Mouse (Mus musculus): ENCODE measurements around the gene Dmxl2. TPM values are rescaled to one million over a fixed set of nuclear protein-coding genes. Genes with fewer than 3 reads are reported as not detected.

Dmxl2 gene
- polyA plus RNA-seq (2015; fragmentation: Nextera tagmentation; extraction: Ambion mirVana) = 6.2 and 6.6 TPM in 2 replicates

DNA sequence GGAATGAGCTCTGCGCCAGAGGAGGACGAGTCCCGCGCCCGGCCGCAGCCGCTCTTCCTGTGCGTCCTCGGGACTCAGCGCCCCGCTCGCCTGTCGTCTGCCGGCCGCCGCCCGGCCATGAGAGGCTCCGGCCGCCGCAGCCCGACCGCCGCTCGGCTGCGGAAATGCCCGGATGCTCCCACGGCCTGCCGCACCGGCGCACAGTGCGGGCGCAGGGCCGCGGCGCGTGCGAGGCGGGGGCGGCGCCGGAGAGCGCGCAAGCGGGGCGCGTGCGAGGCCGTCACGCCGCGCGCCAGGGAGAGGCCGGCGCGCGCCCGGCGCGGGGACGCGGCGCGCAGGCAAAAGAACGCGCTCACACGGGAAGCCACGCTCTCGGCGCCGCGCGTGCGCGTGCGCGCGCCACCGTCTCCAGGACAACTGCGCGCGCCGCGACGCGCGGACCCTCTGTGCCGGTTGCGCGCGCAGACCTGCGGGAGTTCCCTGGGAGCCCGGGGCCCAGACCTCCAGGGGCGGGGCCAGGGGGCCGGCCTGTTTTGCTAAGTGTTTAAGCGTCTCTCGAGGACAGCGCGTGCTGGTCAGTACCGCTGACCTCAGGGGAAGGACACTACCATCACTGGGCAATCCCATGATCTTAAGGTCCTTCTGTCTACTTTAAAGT lies at the start of gene Dmxl2:
TSS of gene Dmxl2 (minus strand) at position 174 of the 658 bp plus-strand sequence.
- 1% methylated on average over 99 of the region's 99 CpGs for WGBS
- Histone ChIP-seq H3K4me2 (ENCODE audit: low read depth, low read length) (peak within 1 kb of the TSS; percentile 91), H3K27me3 (ENCODE audit: control insufficient read depth, insufficient read depth, low read length) (peaks cover 6% of the 10 kb centered on the region), H3K27ac (ENCODE audit: low read length) (peak within 1 kb of the TSS; percentile 71), H3K9ac (ENCODE audit: low read length) (peak within 1 kb of the TSS; percentile 88), H3K4me3 (ENCODE audit: low read length) (peak within 1 kb of the TSS; percentile 89), H3K4me1 (ENCODE audit: control insufficient read depth, insufficient read depth, low read length) (peaks cover 2% of the 10 kb centered on the region; the same call in 1 of the 2 replicates), H3K36me3 (ENCODE audit: control insufficient read depth, insufficient read depth) (no peaks in the 10 kb centered on the region), H3K9me3 (replicated peaks; ENCODE audit: control insufficient read depth, low read length) (no peaks in the 10 kb centered on the region)
- ATAC-seq (replicated peaks; ENCODE audit: extremely low read depth, insufficient read depth, low FRiP score) = peak; percentile 93

DNA sequence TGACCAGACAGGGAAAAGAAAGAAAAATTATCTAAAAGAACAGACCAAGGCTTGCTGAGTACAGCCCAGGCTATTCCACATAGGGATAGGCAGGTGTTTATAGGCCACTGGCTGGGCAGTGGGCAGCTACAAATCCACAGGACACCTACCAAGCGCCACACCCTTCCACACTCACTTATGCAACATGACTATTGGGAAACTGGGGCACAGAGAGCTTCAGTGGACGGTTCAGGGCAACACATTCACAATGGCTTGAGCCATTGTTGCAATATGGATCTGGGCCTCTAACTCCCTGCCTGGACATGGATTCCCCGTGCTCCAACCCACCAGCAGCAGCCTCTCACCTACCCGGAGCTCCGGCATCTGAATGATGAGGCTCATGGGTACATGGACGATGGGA lies 48.0 kb upstream of the Dmxl2 start:
- Histone ChIP-seq H3K4me2 (ENCODE audit: low read depth, low read length) (no peak overlapping the region), H3K4me1 (ENCODE audit: control insufficient read depth, insufficient read depth, low read length) (no peaks in the 10 kb centered on the region), H3K27ac (ENCODE audit: low read length) (no peak overlapping the region), H3K27me3 (ENCODE audit: control insufficient read depth, insufficient read depth, low read length) (no peaks in the 10 kb centered on the region), H3K9me3 (replicated peaks; ENCODE audit: control insufficient read depth, low read length) (no peaks in the 10 kb centered on the region), H3K36me3 (ENCODE audit: control insufficient read depth, insufficient read depth) (no peaks in the 10 kb centered on the region), H3K4me3 (ENCODE audit: low read length) (no peak overlapping the region), H3K9ac (ENCODE audit: low read length) (no peak overlapping the region)
- WGBS = 86% methylated on average over 6 of the region's 6 CpGs
- ATAC-seq (replicated peaks; ENCODE audit: extremely low read depth, insufficient read depth, low FRiP score) = no peak

DNA sequence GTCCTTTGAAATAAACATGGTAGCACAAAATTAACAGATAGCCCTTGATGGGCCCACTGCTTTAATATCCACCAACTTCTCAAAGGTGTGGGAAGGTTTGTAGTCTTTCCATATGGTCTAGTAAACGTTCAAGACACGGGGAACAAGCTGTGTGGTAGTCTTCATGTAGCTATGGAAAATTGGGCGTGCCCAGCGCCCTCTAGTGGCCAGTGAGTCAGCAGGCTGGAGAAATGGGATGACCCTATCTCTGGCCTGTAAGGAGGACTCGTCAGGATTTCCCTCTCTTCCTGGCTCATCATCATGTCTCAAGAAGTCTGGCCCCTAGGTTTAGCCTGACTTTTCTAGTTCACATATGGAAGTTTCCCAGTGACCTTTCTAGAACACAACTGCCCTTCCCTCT lies 46.1 kb upstream of the Dmxl2 start:
- Histone ChIP-seq H3K9ac (ENCODE audit: low read length) (no peak overlapping the region), H3K4me3 (ENCODE audit: low read length) (no peak overlapping the region), H3K9me3 (replicated peaks; ENCODE audit: control insufficient read depth, low read length) (no peaks in the 10 kb centered on the region), H3K27me3 (ENCODE audit: control insufficient read depth, insufficient read depth, low read length) (no peaks in the 10 kb centered on the region), H3K4me1 (ENCODE audit: control insufficient read depth, insufficient read depth, low read length) (no peaks in the 10 kb centered on the region), H3K4me2 (ENCODE audit: low read depth, low read length) (no peak overlapping the region), H3K27ac (ENCODE audit: low read length) (no peak overlapping the region), H3K36me3 (ENCODE audit: control insufficient read depth, insufficient read depth) (no peaks in the 10 kb centered on the region)
- 14% methylated on average over 5 of the region's 5 CpGs for WGBS
- no peak for ATAC-seq (replicated peaks; ENCODE audit: extremely low read depth, insufficient read depth, low FRiP score)

DNA sequence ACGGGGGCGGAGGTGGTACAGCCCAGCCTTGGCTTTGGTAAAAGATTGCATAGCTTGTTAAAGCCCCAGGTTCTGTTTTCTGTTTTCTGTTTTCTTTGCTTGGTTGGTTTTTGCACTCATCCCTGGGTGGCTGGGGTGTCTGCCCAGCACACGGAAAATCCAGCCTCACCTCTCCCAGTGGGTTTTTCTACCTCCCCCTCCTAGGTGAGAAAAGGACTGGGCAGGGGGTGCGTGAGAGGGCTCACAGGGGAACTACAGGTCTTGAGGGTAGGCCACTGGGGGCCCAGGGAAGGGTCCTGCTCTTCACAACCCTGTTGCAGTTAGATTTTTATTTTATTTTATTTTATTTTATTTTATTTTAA lies 43.5 kb upstream of the Dmxl2 start:
- no peak overlapping the region for H3K4me3 ChIP-seq (ENCODE audit: low read length)
- no peak overlapping the region for H3K27ac ChIP-seq (ENCODE audit: low read length)
- no peaks in the 10 kb centered on the region for H3K27me3 ChIP-seq (ENCODE audit: control insufficient read depth, insufficient read depth, low read length)
- H3K4me2 ChIP-seq (ENCODE audit: low read depth, low read length) = no peak overlapping the region
- 89% methylated on average over 4 of the region's 4 CpGs for WGBS
- no peaks in the 10 kb centered on the region for H3K4me1 ChIP-seq (ENCODE audit: control insufficient read depth, insufficient read depth, low read length)
- H3K36me3 ChIP-seq (ENCODE audit: control insufficient read depth, insufficient read depth) = no peaks in the 10 kb centered on the region
- H3K9ac ChIP-seq (ENCODE audit: low read length) = no peak overlapping the region
- H3K9me3 ChIP-seq (replicated peaks; ENCODE audit: control insufficient read depth, low read length) = no peaks in the 10 kb centered on the region
- ATAC-seq (replicated peaks; ENCODE audit: extremely low read depth, insufficient read depth, low FRiP score) = no peak

DNA sequence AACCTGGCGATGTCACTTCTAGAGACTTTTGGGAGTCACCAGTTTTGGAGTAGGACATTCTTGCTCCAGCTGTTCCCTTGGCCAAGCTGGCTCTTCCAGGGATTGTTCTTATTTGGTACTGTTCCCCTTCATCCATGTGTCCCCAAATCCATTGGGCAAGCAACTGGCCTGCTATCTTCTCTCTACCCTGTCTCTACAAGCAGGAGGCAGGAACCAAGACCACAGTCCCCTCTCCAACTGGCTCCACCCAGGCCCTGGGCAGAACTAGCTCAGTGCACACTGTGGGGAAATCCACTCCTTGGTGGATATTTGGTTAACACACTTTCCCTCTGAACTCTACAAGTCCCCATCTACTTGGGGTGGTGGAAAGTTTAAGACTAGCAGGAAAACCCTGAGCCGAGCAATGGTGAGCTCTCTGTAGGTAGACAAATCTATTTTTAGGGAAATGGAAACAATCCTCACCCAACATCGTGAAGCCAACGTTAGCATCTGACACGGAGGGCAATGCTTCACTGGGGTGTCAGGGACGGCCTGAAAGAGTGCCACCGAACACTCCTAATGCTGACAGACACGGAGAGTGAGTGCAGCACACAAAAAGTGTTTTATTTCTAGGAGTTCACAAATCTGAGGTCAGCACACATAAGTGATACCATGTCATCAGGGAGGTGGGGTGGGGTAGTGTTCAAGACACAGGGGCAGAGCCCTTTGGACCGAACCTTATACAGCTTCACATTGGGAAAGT lies 43.0 kb upstream of the Dmxl2 start:
- 64% methylated on average over 9 of the region's 9 CpGs for WGBS
- Histone ChIP-seq H3K4me3 (ENCODE audit: low read length) (no peak overlapping the region), H3K4me1 (ENCODE audit: control insufficient read depth, insufficient read depth, low read length) (no peaks in the 10 kb centered on the region), H3K9ac (ENCODE audit: low read length) (no peak overlapping the region), H3K27me3 (ENCODE audit: control insufficient read depth, insufficient read depth, low read length) (no peaks in the 10 kb centered on the region), H3K9me3 (replicated peaks; ENCODE audit: control insufficient read depth, low read length) (no peaks in the 10 kb centered on the region), H3K4me2 (ENCODE audit: low read depth, low read length) (no peak overlapping the region), H3K36me3 (ENCODE audit: control insufficient read depth, insufficient read depth) (no peaks in the 10 kb centered on the region), H3K27ac (ENCODE audit: low read length) (no peak overlapping the region)
- no peak for ATAC-seq (replicated peaks; ENCODE audit: extremely low read depth, insufficient read depth, low FRiP score)

DNA sequence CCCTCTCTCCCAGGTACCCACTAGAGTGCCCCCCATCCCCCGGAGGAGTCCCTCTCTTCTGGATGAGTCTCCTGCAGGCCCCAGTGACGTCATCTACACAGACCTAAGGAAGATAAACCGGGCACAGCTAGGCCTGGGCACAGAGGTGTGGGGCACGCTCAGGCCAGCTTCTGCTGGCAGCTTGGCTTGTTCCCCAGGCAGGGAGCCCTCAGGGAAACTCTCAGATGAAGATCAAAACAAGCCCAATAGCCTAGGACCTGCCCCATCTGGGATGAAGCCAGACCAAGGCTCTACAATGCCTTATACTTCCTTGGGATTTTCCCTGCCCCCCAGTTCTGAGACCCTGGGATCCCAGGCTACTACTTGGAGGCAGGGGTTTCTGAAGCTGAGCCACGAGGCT lies 39.4 kb upstream of the Dmxl2 start:
- no peaks in the 10 kb centered on the region for H3K36me3 ChIP-seq (ENCODE audit: control insufficient read depth, insufficient read depth)
- H3K9ac ChIP-seq (ENCODE audit: low read length) = no peak overlapping the region
- no peaks in the 10 kb centered on the region for H3K4me1 ChIP-seq (ENCODE audit: control insufficient read depth, insufficient read depth, low read length)
- ATAC-seq (replicated peaks; ENCODE audit: extremely low read depth, insufficient read depth, low FRiP score) = no peak
- H3K4me3 ChIP-seq (ENCODE audit: low read length) = no peak overlapping the region
- H3K27me3 ChIP-seq (ENCODE audit: control insufficient read depth, insufficient read depth, low read length) = no peaks in the 10 kb centered on the region
- H3K27ac ChIP-seq (ENCODE audit: low read length) = no peak overlapping the region
- H3K9me3 ChIP-seq (replicated peaks; ENCODE audit: control insufficient read depth, low read length) = no peaks in the 10 kb centered on the region
- H3K4me2 ChIP-seq (ENCODE audit: low read depth, low read length) = no peak overlapping the region
- 62% methylated on average over 5 of the region's 5 CpGs for WGBS

DNA sequence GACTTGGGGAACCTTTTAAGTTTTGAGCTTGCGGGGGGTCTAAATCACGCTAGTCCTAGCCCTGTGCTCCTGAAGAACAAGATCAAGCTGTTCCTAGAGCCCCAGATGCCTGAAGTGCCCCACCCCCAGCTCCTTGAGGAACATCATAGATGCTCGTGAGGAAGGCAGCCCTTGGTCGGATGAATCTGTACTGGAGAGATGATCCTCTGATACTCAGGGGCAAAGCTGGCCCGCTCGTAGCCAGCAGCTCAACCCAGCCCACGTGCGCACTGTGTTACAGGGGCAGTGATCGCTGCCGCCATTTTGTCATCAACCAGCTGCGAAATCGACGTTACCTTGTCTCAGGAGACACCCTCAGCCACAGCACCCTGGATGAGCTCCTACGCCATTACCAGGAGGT lies 37.3 kb upstream of the Dmxl2 start, which contains the start of gene Sh2d7:
TSS of gene Sh2d7 (plus strand) at position 301 of the 400 bp plus-strand sequence.
- 91% methylated on average over 14 of the region's 14 CpGs for WGBS
- H3K4me1 ChIP-seq (ENCODE audit: control insufficient read depth, insufficient read depth, low read length) = no peaks in the 10 kb centered on the region
- no peaks in the 10 kb centered on the region for H3K36me3 ChIP-seq (ENCODE audit: control insufficient read depth, insufficient read depth)
- H3K4me3 ChIP-seq (ENCODE audit: low read length) = no peak within 1 kb of the TSS
- H3K27ac ChIP-seq (ENCODE audit: low read length) = no peak within 1 kb of the TSS
- H3K27me3 ChIP-seq (ENCODE audit: control insufficient read depth, insufficient read depth, low read length) = no peaks in the 10 kb centered on the region
- no peak within 1 kb of the TSS for H3K4me2 ChIP-seq (ENCODE audit: low read depth, low read length)
- H3K9ac ChIP-seq (ENCODE audit: low read length) = no peak within 1 kb of the TSS
- H3K9me3 ChIP-seq (replicated peaks; ENCODE audit: control insufficient read depth, low read length) = no peaks in the 10 kb centered on the region
- ATAC-seq (replicated peaks; ENCODE audit: extremely low read depth, insufficient read depth, low FRiP score) = no peak

DNA sequence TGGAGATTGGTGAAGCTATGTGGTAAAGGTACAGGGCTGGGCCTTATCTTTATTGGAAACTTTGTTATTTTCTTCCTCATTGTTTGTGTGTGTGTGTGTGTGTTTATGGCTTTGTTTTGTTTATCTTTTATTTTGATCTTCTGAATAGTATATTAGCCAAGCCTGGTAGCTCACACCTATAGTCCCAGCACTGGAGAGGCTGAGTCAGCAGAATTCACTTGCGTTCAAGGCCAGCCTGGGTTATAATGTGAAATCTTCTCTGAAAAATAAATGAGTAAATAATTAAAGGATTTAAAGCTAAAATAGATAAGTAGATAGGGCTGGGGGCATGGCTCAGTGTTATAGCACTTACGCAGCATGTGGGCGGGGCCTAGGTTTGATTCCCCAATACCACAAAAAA lies 36.8 kb upstream of the Dmxl2 start:
- ATAC-seq (replicated peaks; ENCODE audit: extremely low read depth, insufficient read depth, low FRiP score) = no peak
- Histone ChIP-seq H3K4me3 (ENCODE audit: low read length) (no peak overlapping the region), H3K36me3 (ENCODE audit: control insufficient read depth, insufficient read depth) (no peaks in the 10 kb centered on the region), H3K4me2 (ENCODE audit: low read depth, low read length) (no peak overlapping the region), H3K9ac (ENCODE audit: low read length) (no peak overlapping the region), H3K9me3 (replicated peaks; ENCODE audit: control insufficient read depth, low read length) (no peaks in the 10 kb centered on the region), H3K27me3 (ENCODE audit: control insufficient read depth, insufficient read depth, low read length) (no peaks in the 10 kb centered on the region), H3K27ac (ENCODE audit: low read length) (no peak overlapping the region), H3K4me1 (ENCODE audit: control insufficient read depth, insufficient read depth, low read length) (no peaks in the 10 kb centered on the region)
- WGBS = 89% methylated on average over 3 of the region's 3 CpGs

DNA sequence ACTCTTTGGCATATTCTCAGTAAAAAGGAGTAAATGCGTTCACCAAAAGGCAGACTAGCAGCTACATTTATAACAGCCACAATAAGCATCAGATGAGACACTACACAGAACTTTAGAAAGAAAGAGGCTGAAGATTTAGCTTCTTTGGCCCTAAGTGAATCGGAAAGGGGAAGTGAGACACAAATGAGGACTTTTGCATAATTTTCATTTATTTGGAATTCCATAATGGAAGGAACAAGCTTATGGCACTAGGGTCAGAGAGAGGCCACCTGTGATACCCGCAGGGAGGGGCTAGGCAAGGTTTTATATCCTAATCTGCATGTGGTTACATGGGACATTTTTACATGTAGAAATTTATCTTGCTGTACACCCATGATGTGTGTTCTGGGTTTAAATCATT lies 36.1 kb upstream of the Dmxl2 start:
- no peak overlapping the region for H3K27ac ChIP-seq (ENCODE audit: low read length)
- no peaks in the 10 kb centered on the region for H3K36me3 ChIP-seq (ENCODE audit: control insufficient read depth, insufficient read depth)
- H3K4me3 ChIP-seq (ENCODE audit: low read length) = no peak overlapping the region
- H3K9ac ChIP-seq (ENCODE audit: low read length) = no peak overlapping the region
- no peaks in the 10 kb centered on the region for H3K9me3 ChIP-seq (replicated peaks; ENCODE audit: control insufficient read depth, low read length)
- ATAC-seq (replicated peaks; ENCODE audit: extremely low read depth, insufficient read depth, low FRiP score) = no peak
- H3K4me2 ChIP-seq (ENCODE audit: low read depth, low read length) = no peak overlapping the region
- no peaks in the 10 kb centered on the region for H3K27me3 ChIP-seq (ENCODE audit: control insufficient read depth, insufficient read depth, low read length)
- 84% methylated on average over 3 of the region's 3 CpGs for WGBS
- no peaks in the 10 kb centered on the region for H3K4me1 ChIP-seq (ENCODE audit: control insufficient read depth, insufficient read depth, low read length)

Data from heart, embryonic 16.5 days (tissue).